Mouse (Mus musculus): Measurements from ENCODE around the gene D10Jhu81e.
A peak's percentile ranks its signal among the peaks of the same experiment; 100 is the strongest.

The D10Jhu81e gene

GRCm38 (mm10) chr10:78163241-78163640, 6.3 kb downstream of the D10Jhu81e start:
- DNase-seq (ENCODE audit: inconsistent ontology term) = no peak

GRCm38 (mm10) chr10:78162646-78163045, 6.9 kb downstream of the D10Jhu81e start:
- no peak for DNase-seq (ENCODE audit: inconsistent ontology term)

GRCm38 (mm10) chr10:78161096-78161495, 8.5 kb downstream of the D10Jhu81e start:
- no peak for DNase-seq (ENCODE audit: inconsistent ontology term)

GRCm38 (mm10) chr10:78160369-78161095, 9.1 kb downstream of the D10Jhu81e start:
- no peak for DNase-seq (ENCODE audit: inconsistent ontology term)

- DNase-seq (ENCODE audit: inconsistent ontology term) = peak; percentile 64
Observed at GRCm38 (mm10) chr10:78159906-78160305, 9.7 kb downstream of the D10Jhu81e start.

GRCm38 (mm10) chr10:78159252-78159878, 10.2 kb downstream of the D10Jhu81e start:
- peak; percentile 64 for DNase-seq (ENCODE audit: inconsistent ontology term)

- DNase-seq (ENCODE audit: inconsistent ontology term) = no peak
Observed at GRCm38 (mm10) chr10:78158041-78158440, 11.5 kb downstream of the D10Jhu81e start.

- no peak for DNase-seq (ENCODE audit: inconsistent ontology term)
Observed at GRCm38 (mm10) chr10:78156926-78157325, 12.7 kb downstream of the D10Jhu81e start.

GRCm38 (mm10) chr10:78148834-78149766, 20.5 kb downstream of the D10Jhu81e start:
- DNase-seq (ENCODE audit: inconsistent ontology term) = no peak

- peak; percentile 11 for DNase-seq (ENCODE audit: inconsistent ontology term)
Observed at GRCm38 (mm10) chr10:78147908-78148441, 21.6 kb downstream of the D10Jhu81e start.

- DNase-seq (ENCODE audit: inconsistent ontology term) = no peak
Observed at GRCm38 (mm10) chr10:78143727-78144505, 25.7 kb downstream of the D10Jhu81e start.

- no peak for DNase-seq (ENCODE audit: inconsistent ontology term)
Observed at GRCm38 (mm10) chr10:78140843-78141242, 28.7 kb downstream of the D10Jhu81e start.

- DNase-seq (ENCODE audit: inconsistent ontology term) = no peak
Observed at GRCm38 (mm10) chr10:78140251-78140600, 29.4 kb downstream of the D10Jhu81e start.

GRCm38 (mm10) chr10:78139572-78140250, 29.9 kb downstream of the D10Jhu81e start:
- DNase-seq (ENCODE audit: inconsistent ontology term) = no peak

GRCm38 (mm10) chr10:78138812-78139523, 30.6 kb downstream of the D10Jhu81e start:
- DNase-seq (ENCODE audit: inconsistent ontology term) = peak; percentile 36

- DNase-seq (ENCODE audit: inconsistent ontology term) = no peak
Observed at GRCm38 (mm10) chr10:78137191-78137590, 32.4 kb downstream of the D10Jhu81e start.

GRCm38 (mm10) chr10:78135947-78136346, 33.6 kb downstream of the D10Jhu81e start:
- DNase-seq (ENCODE audit: inconsistent ontology term) = no peak

- peak; percentile 10 for DNase-seq (ENCODE audit: inconsistent ontology term)
Observed at GRCm38 (mm10) chr10:78134975-78135798, 34.4 kb downstream of the D10Jhu81e start.

- no peak for DNase-seq (ENCODE audit: inconsistent ontology term)
Observed at GRCm38 (mm10) chr10:78134400-78134799, 35.2 kb downstream of the D10Jhu81e start.

Measured in Muller cell, postnatal 12 days (primary cell).